Mouse (Mus musculus) activated CD4-positive, CD25-positive, alpha-beta regulatory T cell, adult 4 months (primary cell): Measurements from ENCODE around the gene Tcf7l1. TPM values are rescaled to one million over a fixed set of nuclear protein-coding genes. Genes with fewer than 3 reads are reported as not detected.

Experiments
- ATAC-seq: one replicate; pipeline ENCODE4 v1.8.0; 2017
- polyA plus RNA-seq, 2 experiments: library from polyadenylated mRNA; unstranded; fragments of 100-300 nt; shearing (Covaris generic); gene quantifications; one replicate each; pipeline ENCODE4 v1.2.1; 2017

The Tcf7l1 gene
- polyA plus RNA-seq, 2 experiments from 2014 or later = 0.40 to 0.75 TPM

DNA sequence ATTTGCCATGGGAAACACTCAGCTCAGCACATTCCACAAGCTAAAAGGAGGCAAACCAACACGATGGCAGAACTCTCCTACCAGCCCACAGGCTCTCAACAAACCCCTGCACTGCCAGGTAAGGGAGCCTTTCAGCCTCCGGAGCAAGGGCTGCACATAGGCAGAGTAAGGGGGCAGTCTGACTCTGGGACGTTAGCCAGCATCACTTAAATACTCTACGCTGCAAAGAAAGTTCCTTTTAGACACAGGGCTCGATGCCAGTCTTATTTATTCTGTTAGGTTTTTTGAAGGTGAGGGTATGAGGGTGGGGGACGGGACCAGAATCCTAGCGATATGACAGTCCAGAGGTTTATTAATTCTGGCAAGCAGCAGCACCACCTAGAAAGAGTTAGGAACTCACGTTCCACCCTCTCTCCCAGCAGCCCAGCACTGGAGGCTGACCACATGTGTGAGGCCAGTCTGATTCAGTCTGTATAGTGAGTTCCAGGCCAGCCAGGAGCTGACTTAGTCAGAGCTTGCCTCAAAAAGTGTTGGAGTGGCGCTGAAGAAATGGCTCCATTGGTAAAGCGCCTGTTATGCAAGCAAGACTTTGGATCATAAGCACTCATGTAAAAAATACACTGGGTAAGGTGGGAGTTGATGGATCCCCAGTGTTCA is 44.8 kb downstream of the Tcf7l1 start:
- ATAC-seq = no peak

DNA sequence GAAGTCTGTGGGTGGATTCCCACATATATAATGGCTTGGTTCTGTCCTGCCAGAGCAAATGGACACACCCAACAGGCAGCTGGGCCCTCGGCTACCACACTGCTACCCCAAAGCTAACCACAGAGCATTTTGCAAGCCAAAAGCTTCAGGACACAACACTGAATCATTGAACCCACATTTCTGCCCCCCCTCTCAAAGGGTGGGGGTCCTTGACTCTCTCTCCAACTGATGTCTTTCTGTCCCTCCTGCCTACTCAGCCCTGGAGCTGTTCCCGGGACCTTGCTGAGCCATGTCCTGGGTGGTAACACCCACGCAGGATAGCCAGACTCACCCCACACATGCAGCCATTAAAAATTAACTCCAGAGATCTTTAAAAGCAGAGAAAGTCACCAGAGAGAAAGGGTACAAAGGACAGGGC is 45.4 kb downstream of the Tcf7l1 start:
- ATAC-seq = no peak

DNA sequence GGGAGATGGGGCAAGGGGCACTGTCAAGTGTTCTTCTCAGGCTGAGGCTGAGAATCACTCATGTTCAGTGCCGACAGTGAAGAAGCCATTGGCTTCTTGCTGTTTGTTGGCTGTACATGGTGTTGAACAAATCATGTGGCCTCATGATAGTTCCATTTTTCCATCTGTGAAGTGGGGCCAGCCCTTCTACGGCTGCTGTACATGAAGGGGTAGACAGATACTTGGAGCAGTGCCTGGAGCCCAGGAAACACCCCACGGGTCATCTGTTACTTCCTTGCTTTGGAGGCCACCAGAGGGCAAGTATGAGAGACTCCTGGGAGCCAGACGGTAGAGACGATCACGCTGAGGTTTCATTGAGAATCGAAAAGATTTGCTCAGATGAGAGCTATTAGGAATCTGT is 46.7 kb downstream of the Tcf7l1 start:
- ATAC-seq = no peak

DNA sequence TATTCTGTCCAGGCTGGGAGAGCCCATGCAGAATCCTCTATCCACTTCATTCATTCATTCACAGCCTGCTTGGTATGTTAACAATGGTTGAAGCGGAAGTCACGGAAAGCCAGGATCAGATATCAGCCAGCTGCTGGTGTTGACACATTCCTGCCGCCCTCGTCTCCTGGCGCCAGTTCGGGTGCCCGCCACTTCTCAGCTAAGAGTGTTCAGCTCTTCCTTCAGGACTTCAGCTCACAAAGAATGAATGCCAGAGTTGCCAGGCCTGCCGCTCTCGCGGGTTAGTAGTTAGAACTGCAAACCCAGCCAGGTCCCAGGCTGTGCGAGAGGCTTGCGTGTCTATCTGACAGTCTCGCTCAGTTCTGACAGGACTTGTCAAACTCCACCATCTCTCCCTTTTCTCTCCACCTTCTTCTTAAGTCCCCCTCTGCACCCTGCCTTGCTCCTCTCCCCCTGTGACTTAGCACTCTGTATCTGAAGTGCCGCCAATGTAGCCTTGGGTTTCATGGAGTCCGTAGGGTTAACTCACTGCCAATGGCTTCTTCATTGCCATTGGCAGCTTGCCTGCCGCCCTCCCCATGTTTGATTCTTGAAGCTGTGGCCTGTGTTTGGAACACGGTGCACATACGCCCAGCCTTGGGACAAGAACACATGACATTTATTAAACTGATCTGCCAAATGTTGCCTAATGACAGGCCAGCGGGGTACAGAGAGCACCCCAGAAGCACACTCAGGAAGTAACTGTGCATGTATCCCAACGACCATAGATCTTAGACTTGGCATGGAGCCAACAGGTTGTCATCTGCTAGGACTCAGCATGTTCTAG is 48.2 kb downstream of the Tcf7l1 start:
- ATAC-seq = no peak

DNA sequence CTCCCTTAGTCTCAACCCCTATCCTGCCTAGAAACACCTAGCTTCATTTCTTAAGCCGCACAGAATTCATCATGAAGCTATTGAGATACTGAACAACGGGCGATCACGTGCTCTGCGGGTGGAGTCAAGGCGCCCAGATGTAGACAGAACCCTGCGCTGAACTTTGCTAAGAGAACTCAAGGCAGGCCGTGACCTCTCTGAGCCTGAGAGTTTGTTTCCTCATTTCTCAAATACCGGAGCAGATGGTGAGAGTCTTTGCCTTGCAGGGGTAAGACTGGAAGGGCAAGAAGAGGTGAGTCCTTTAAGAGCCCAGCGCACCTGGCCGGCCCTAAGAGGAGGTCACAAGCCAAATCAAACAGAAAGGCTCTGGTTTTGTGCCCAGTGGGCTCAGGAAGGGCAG is 52.2 kb downstream of the Tcf7l1 start:
- no peak for ATAC-seq

DNA sequence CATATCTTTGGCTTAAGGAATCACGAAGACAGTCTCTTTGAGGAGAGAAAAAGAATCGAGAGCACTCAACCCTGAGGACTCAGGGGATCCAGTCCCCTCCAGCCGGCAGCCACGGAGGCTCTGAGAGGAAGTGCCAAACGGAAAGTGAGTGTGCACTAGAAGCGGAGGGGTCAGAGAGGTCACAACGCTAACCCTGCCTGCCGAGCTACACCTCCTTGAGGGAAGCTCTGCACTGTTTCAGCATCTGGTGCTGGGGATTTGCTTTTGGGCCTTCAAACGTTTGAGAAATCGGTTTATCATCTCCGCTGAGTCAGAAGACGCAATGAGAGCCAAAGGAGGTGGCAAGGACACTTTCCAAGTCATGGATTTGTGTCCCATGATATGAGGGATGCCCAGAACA is 53.8 kb downstream of the Tcf7l1 start:
- no peak for ATAC-seq

DNA sequence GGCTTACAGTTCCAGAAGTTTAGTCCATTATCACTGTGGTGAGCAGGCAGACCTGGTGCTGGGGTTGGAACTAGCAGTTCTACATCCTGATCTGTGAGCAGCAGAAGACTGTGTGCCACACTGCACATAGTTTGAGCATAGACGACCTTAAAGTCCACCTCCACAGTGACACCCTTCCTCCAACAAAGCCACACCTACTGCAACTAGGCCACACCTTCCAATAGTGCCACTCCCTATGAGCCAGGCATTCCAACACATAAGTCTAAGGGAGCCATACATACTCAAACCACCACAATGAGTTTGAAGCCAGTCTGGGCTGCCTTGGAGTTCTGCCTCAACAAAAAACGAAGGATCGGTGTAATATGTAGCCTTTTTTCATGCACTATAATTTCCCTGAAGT is 55.7 kb downstream of the Tcf7l1 start:
- ATAC-seq = no peak

DNA sequence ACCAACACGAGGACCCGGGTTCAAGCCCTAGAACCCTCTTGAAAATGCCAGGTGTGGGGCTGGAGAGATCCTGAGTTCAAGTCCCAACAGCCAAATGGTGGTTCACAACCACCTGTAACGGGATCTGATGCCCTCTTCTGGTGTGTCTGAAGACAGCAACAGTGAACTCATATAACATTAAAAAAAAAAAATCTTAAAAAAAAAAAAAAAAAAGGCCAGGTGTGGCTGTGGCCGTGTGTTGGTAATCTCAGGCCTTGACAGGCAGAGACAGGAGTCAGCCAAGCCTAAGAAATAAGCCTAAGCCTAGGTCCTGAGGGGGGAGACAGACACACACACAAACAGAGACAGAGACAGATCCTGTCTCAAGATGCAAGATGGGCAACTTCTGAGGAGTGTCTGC is 56.9 kb downstream of the Tcf7l1 start:
- ATAC-seq = no peak

DNA sequence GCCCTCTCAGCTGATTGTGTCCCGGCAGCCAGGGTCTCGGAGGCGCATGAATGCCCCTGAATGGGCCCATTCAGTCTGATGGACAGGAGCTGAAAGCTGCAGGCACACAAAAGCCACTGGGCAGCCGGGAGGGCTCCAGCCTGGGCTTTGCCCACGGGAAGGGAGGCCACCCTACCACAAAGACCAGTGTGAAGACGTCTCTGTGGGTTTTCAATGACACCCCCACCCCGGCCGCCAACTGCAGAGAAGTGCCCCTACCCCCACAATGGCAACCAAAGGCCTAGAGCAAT is 58.5 kb downstream of the Tcf7l1 start:
- no peak for ATAC-seq

DNA sequence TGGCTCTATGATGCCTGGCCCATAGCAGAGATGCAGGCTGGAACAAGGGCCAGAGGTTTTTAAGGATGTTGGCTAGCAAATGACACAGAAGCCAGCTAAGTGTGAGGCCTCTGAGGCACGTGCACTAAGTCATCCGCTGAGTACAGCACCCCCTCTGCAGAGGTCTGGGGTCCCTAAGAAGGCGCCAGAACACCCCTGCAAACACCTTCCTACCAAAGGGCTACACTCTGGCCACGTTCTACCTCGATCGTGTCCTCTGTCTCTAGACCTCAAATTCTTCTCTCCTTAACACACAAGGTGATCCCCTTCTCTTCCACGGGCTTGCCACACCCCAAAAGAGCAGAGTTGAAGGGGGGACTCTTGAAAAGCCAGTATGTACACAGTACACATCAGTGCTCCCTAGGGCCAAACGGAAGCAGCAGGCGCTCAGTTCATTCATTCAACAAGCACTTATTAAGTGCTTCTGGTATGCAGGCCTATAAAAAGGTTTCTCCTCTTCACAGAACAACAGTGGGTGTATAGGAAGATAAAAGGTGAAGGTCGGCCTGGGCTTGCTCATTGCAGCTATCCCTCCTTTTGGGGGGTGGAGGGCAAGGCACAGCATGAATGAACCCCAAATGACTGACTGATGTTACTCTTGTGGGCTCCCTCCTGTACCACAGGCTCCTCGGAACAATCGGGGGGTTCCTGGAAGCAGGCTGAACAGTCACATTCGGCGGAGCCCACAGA is 59.1 kb downstream of the Tcf7l1 start:
- ATAC-seq = no peak

DNA sequence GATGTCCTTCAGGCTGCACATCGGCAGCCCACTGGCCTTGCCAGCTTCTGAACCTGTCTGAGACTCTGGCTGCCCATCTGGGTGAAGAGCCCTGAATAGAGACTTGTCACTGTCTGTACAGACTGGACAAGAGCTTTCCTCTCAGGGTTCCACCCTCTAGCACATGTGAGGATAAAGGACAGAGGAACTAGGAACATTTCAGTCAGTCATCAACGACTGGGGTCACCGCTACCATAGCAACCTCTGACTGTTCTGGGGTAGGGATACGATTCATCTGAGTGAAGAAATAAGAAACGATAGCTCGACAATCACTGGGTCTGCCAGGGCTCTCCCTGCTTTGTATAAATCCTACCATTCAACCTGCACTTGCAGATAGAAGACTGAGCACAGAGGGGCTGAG is 61.2 kb downstream of the Tcf7l1 start:
- ATAC-seq = no peak

DNA sequence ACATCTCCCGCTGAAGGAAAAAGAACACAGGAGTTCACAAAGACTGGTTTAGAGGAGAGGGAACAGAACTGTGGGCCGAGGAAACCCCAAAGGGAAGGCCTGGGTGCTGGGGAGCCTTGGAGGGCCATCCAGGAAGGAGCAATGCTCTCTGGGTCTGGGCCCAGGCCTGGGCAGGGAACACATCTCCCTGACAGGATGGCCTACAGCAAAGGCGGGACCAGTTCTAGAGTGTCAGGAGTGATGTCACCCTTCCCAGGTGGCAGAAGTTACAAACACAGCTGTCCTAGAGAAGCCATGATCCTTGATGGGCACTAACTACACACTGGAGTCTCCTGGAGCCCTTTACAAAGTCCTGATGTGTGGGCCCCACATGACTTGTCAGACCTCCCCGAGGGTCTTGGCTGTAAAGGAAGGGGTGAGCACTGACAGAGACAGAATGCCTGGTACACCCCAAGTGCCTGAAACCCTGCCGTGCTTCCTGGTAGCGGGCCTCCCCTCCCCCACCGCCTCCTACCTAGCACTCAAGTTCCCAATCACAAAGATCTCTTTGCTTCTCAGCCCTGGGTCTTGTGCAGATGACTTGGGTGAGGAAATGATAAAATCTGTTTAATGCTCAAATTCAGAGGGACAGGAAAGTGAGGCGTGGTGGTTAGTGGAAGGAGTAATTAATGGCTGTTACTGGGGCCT is 64.4 kb downstream of the Tcf7l1 start:
- no peak for ATAC-seq

DNA sequence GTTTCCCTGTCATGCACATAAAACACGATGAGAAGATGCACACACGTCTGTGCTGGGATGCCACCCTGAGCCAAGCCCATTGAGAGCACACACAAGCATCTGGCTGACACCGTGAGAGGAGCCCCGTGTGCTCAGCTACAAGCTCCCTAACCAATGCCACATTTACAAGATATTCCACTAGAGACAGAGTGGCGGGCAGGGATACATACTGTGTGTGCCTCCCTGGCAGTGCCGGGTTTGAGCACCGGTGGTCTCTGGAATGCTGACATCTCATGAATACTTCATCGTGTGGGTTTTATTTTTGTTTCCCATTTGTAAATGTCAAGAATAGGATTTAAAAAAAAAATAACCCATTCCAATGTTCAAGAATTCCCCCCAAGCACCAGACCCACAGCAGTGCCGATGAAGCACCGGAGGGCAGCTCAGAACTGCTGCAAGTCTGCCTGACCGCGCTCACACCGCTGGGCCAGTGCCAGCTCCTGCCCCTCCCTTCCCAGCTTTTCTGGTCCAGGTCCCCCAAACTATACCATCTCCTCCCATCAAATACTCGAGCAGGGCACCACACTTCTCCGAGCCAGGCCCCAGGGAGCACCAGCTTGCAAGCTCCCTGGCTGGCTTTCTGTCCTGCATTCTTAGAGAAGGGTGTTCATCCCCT is 65.2 kb downstream of the Tcf7l1 start:
- no peak for ATAC-seq

DNA sequence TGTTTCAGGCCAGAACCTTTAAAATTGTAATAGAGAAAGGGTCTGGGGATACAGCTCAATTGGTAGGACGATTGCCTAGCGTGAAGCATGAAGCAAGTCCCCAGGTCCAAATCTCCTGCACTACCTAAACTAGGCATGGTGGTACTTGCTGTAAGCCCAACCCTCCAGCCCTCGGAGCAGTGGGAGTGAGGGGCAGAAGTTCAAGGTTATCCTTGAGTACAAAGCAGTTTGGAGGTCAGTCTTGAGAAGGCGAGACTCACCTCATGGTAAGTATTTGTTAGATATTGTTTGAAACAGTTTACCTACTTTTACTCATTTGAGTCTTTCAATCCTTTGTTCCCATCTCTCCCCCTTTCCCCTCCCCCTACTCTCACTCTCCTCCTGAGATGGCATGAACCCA is 65.9 kb downstream of the Tcf7l1 start:
- no peak for ATAC-seq

DNA sequence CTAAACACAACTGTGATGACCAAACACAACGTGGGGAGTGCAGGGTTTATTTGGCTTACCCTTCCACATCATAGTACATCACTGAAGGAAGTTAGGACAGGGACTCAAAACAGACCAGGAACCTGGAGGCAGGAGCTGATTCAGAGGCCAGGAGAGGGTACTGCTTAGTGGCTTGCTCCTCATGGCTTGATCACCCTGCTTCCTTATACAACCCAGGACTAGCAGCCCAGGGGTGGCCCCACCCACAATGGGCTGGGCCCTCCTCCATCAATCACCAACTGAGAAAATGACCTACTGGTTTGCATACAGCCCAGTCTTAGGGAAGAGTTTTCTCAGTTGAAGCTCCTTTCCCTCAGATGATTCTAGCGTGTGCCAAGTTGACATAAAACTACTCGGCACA is 68.2 kb downstream of the Tcf7l1 start:
- ATAC-seq = no peak

DNA sequence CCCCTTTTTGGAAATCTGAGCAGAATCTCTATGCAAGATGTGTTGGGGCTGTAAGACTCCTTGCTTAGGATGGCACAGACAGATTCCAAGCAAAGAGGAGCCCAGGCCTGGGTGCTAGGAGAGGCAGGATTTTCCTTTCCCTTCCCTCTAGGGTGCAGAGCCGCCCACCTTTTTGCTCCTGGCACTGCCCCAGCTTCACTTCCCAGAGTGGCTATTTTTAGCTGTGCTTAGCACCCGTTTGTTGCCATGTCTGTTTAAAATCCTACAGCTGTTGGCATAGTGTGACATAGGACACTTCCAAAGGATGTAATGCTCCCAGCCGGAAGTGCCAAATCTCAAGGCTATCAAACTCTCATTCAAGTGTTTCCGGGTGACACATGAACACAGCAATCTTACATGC is 74.3 kb downstream of the Tcf7l1 start:
- no peak for ATAC-seq

DNA sequence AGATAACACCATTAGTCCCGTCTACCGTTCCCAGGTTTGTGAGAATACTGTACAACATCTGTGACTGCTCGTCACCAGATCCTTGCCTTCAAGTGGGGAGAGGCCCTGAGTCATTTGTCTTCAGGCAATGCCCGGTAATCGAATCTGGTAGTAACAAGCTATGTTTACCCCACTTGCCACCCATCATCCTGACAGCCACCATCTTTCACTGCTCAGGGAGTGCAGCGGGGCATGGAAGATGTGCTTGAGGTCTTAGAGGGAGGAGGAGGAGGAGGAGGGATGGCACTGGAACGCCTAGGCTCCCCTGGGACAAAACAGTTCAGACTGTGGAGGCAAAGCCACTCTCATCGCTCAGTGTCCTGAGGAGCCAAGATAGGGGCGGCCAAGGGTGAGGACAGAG is 74.8 kb downstream of the Tcf7l1 start:
- ATAC-seq = no peak

DNA sequence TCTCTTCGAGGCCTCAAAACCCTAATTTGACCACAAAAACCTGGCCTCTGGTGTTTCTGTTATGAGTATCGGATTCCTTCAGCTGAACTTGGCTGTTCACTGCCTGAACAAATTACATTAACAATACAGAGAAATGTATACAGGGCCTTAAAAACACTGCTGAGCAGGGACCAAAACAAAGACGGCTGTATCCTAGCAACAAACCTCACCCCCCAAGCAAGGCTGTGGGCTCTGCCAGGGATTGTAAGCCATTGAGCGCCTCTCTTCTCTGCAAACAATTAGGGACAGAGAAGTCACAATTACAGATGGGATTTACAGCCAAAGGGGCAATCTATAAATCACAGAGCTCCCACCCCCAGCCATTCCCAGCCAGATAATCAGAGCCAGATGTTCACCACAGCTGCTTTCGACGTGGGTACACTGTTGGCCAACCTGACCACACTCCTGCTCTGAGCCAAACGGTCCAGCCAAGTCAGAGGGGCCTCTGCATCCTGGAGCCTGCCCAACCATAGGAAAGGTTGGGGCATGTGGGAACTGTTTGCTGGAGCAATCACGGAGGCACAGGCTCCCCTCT is 77.5 kb downstream of the Tcf7l1 start:
- no peak for ATAC-seq

DNA sequence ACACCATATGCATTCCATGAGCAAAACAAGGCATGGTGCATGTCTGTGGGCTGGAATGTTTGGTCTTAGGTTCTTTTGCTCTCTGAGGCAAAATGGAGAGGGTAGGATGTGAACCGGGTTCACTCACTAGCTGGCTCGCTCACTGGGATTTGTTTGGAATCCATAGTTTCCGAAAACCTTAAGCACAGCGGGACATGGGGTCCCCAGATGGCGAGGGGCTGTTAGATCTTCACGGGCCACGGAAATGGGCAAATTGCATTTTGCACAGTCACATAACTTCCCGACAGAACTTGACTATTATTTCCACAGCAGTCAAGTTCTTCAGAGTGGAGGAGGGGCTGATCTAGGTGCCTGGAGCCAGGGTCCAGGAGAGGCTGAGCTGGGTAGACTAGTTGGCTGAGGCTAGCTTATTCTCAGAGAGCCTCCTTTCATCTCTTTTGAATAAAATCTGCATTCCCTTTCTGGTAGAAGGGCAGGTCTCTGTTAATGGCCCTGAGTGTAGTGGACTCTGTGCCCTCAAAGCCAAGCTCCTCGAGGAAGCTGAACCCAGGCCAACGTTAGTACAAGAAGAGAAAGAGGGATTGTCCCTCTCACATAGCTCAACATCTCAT is 78.1 kb downstream of the Tcf7l1 start:
- ATAC-seq = no peak

DNA sequence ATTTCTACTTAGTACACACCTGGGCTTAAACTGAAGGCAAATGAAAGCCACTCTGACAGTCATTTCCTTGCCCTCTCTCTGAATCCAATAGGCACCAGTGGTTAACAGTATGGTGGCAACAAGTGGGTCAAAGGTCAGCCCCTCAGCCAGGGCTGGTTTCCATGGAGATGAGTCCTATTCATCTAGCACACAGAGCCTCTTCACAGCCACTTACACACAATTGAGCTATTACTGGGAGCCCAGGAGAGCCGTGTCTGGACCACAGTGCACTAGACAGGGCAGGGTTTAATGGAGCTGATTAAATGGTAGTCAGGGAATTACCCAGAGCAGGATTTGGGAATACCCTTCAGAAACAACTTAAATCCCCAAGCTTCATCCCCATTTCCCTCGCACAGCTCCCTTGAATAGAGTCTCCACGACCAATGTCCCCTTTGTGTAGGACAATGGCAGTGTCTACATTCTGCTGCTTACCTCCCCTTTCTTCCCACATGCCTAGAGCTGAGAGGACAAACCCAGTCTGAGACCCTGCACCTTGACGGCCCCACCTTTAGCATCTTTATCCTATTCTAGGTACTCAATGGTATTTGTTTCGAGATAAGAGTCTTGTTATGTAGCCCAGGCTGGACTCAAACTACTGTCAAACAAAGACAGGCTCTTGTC is 89.5 kb downstream of the Tcf7l1 start:
- no peak for ATAC-seq

DNA sequence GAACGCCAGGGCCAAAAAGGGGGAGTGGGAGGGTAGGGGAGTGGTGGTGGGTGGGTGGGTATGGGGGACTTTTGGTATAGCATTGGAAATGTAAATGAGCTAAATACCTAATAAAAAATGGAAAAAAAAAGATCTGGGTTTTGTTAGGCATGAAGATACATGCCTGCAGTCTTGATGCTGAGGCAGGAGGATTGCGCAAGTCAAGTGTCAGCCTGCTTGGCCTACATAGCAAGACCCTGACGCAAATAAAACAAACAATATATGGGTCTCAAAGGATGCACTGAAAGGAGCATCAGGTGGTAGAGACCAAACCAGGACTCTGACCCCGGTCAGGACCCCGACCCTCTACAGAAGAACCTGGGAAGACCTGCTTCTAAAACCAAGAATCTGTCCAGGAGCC is 90.5 kb downstream of the Tcf7l1 start:
- ATAC-seq = no peak
